Mouse (Mus musculus): ENCODE measurements around the gene B4galt5. TPM values are rescaled to one million over a fixed set of nuclear protein-coding genes. Genes with fewer than 3 reads are reported as not detected.

The B4galt5 gene
- polyA plus RNA-seq, 1 experiment from 2014 or later = 14.8 TPM

GRCm38 (mm10) chr2:167252057-167252687 is 96.8 kb downstream of the B4galt5 start:
- WGBS = 28% methylated on average over 3 of the region's 3 CpGs

GRCm38 (mm10) chr2:167250736-167251337 is 98.1 kb downstream of the B4galt5 start:
- Histone ChIP-seq H3K27ac (peak overlapping the region; percentile 75), H3K4me1 (peaks cover 37% of the 10 kb centered on the region), H3K4me3 (no peak overlapping the region), H3K27me3 (no peaks in the 10 kb centered on the region), H3K9me3 (no peaks in the 10 kb centered on the region), H3K36me3 (no peaks in the 10 kb centered on the region), H3K4me2 (no peak overlapping the region), H3K9ac (no peak overlapping the region)
- peak; percentile 27; the same call in 1 of the 2 replicates for ATAC-seq (ENCODE audit: insufficient number of reproducible peaks, low FRiP score, low TSS enrichment, low read depth)
- WGBS = 22% methylated on average over 7 of the region's 7 CpGs

More at GRCm38 (mm10) chr2:167252057-167252687, 96.8 kb downstream of the B4galt5 start:
- Histone ChIP-seq H3K4me3 (no peak overlapping the region), H3K36me3 (no peaks in the 10 kb centered on the region), H3K27ac (peak overlapping the region; percentile 74), H3K27me3 (no peaks in the 10 kb centered on the region), H3K9ac (no peak overlapping the region), H3K4me2 (no peak overlapping the region), H3K4me1 (peaks cover 39% of the 10 kb centered on the region), H3K9me3 (no peaks in the 10 kb centered on the region)
- ATAC-seq (ENCODE audit: insufficient number of reproducible peaks, low FRiP score, low TSS enrichment, low read depth) = no peak

DNA sequence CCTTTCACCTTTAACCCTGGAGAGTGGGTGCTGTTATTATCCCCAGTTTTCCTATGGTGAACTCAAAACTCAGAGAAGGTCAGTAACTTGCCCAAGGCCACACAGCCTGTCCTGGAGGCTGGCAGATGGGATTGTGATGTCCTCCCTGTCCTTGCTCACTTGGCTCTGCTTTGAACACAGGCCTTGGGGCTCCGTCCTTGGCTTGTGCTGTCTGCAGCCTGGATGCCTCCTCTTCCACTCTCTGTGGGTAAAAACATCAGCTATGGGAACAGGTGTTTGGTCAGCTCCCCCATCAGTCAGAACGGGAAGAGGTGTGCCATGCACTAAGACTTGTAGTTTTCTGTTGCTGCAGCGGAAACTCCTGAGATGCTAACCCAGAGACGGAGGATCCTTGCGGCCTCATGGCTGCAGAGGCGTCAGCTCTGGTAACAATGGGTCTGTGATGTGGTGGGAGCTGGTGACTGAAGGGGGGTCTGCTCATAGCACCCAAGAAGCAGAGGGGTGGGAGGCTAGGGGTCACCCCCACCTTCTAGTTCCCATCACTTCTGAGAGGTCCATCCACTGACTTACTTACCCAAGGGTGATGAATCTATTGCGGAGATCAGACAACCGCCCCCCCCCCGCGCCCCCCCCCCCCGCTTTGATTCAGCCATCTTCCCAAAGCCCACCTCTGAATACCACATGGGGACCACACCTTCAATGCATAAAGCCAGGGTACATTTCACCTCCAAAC is 98.8 kb downstream of the B4galt5 start:
- no peaks in the 10 kb centered on the region for H3K36me3 ChIP-seq
- no peaks in the 10 kb centered on the region for H3K27me3 ChIP-seq
- no peak for ATAC-seq (ENCODE audit: insufficient number of reproducible peaks, low FRiP score, low TSS enrichment, low read depth)
- 32% methylated on average over 10 of the region's 11 CpGs for WGBS
- no peak overlapping the region for H3K4me2 ChIP-seq
- H3K9ac ChIP-seq = no peak overlapping the region
- H3K9me3 ChIP-seq = no peaks in the 10 kb centered on the region
- peaks cover 37% of the 10 kb centered on the region for H3K4me1 ChIP-seq
- peak overlapping the region; percentile 57; the same call in 1 of the 2 replicates for H3K27ac ChIP-seq
- H3K4me3 ChIP-seq = no peak overlapping the region

DNA sequence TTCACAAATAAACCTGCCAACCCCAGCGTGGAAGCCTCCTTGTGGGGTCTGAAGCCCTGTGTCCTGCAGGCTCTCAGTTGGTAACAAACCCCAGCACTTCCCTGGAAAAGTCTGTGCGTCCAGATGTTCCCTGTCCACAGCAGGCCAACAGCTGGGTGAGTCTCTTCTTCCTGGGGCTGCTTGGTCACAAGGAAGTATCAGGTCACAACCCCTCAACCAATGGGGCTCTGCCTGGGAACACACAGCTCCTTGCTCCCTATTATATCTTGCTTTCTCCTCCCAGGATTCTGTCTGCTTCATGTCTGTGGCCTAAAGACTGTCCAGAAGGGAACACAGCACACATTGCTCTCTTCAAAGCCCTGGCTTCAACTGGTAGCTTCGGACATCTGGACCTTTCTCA is 99.4 kb downstream of the B4galt5 start:
- Histone ChIP-seq H3K27me3 (no peaks in the 10 kb centered on the region), H3K9me3 (no peaks in the 10 kb centered on the region), H3K36me3 (no peaks in the 10 kb centered on the region), H3K4me2 (no peak overlapping the region), H3K4me1 (peaks cover 37% of the 10 kb centered on the region), H3K9ac (no peak overlapping the region), H3K27ac (0 out of 2 replicates have a peak overlapping the region, but pooled peaks have one; percentile 57), H3K4me3 (no peak overlapping the region)
- WGBS = 53% methylated on average over 3 of the region's 3 CpGs
- ATAC-seq (ENCODE audit: insufficient number of reproducible peaks, low FRiP score, low TSS enrichment, low read depth) = no peak

Other genes starting within 250 kb of the B4galt5 start
- 0.73 and 1.1 TPM in 2 replicates for gene Kcnb1, start 159.0 kb downstream of the B4galt5 start, polyA plus RNA-seq (2015; fragmentation: Nextera tagmentation; extraction: Ambion mirVana)
- gene Ptgis, start 108.6 kb downstream of the B4galt5 start, polyA plus RNA-seq (2015; fragmentation: Nextera tagmentation; extraction: Ambion mirVana) = 35.7 and 44.6 TPM in 2 replicates
- gene Slc9a8, start 72.5 kb upstream of the B4galt5 start, polyA plus RNA-seq (2015; fragmentation: Nextera tagmentation; extraction: Ambion mirVana) = 14.7 and 16.6 TPM in 2 replicates
- gene Rnf114, start 143.5 kb upstream of the B4galt5 start, polyA plus RNA-seq (2015; fragmentation: Nextera tagmentation; extraction: Ambion mirVana) = 69.9 and 70.3 TPM in 2 replicates
- gene Spata2, start 143.7 kb upstream of the B4galt5 start, polyA plus RNA-seq (2015; fragmentation: Nextera tagmentation; extraction: Ambion mirVana) = 12.9 and 15.3 TPM in 2 replicates
- gene Snai1, start 189.0 kb upstream of the B4galt5 start, polyA plus RNA-seq (2015; fragmentation: Nextera tagmentation; extraction: Ambion mirVana) = 52.6 and 61.2 TPM in 2 replicates